Mouse (Mus musculus) hindbrain, embryonic 16.5 days (tissue): Measurements from ENCODE around the gene Map4. TPM values are rescaled to one million over a fixed set of nuclear protein-coding genes. Genes with fewer than 3 reads are reported as not detected.

ENCODE experiments used
- ATAC-seq: fragments of 200-750 bp; cut with Nextera tagmentation; 2 replicates; pipeline ENCODE4 v1.8.0; 2017; ENCODE audit warnings: moderate TSS enrichment, moderate library complexity
- H3K27ac ChIP-seq: fragments of 300-500 bp; sonication (generic); 2 replicates; pipeline ENCODE4 v1.5.1; 2014; ENCODE audit warnings: low read depth, mild to moderate bottlenecking, control low read depth, low read length, moderate library complexity
- H3K27me3 ChIP-seq: fragments of 300-500 bp; sonication (generic); replicated peaks from 2 replicates; pipeline ENCODE4 v1.6.1; 2014; ENCODE audit warnings: low read length; ENCODE audit not compliant: control insufficient read depth, insufficient read depth
- H3K36me3 ChIP-seq: fragments of 300-500 bp; sonication (generic); 2 replicates; pipeline ENCODE4 v1.6.1; 2014; ENCODE audit warnings: mild to moderate bottlenecking, low read length, moderate library complexity, mixed read lengths; ENCODE audit not compliant: control insufficient read depth, insufficient read depth
- H3K4me1 ChIP-seq: fragments of 300-500 bp; sonication (generic); 2 replicates; pipeline ENCODE4 v1.6.1; 2014; ENCODE audit warnings: low read depth, low read length; ENCODE audit not compliant: control insufficient read depth, insufficient read depth
- H3K4me2 ChIP-seq: fragments of 300-500 bp; sonication (generic); 2 replicates; pipeline ENCODE4 v1.6.1; 2014; ENCODE audit warnings: mild to moderate bottlenecking, low read length, control low read depth, moderate library complexity
- H3K4me3 ChIP-seq: fragments of 300-500 bp; sonication (generic); 2 replicates; pipeline ENCODE4 v1.5.1; 2014; ENCODE audit warnings: mild to moderate bottlenecking, low read length, control low read depth, moderate library complexity
- H3K9ac ChIP-seq: fragments of 300-500 bp; sonication (generic); 2 replicates; pipeline ENCODE4 v1.6.1; 2014; ENCODE audit warnings: low read depth, mild to moderate bottlenecking, control low read depth, low read length, moderate library complexity
- H3K9me3 ChIP-seq: fragments of 300-500 bp; sonication (generic); 2 replicates; pipeline ENCODE4 v1.6.1; 2014; ENCODE audit warnings: mild to moderate bottlenecking, low read length, moderate library complexity; ENCODE audit not compliant: control insufficient read depth
- WGBS: fragments of 180-500 bp; shearing (Covaris S2); extraction: QIAGEN DNeasy Blood & Tissue Kit; methylation state at CpG from one replicate; pipeline ENCODE4 v1.1.7; 2014; 5-methylcytosine and 5-hydroxymethylcytosine counted together
- polyA plus RNA-seq: library from polyadenylated mRNA; unstranded; fragments of >200 nt; fragmentation: Nextera tagmentation; extraction: Ambion mirVana; gene quantifications from 2 replicates; pipeline ENCODE4 v1.2.1, GENCODE M21; 2015

Map4 gene
- polyA plus RNA-seq, 1 experiment from 2014 or later, result 206 TPM

GRCm38 (mm10) chr9:109942796-109943195, 11.5 kb downstream of the Map4 start:
- Histone ChIP-seq H3K4me1 (no peaks in the 10 kb centered on the region), H3K27ac (no peak overlapping the region), H3K9ac (no peak overlapping the region), H3K4me3 (no peak overlapping the region), H3K4me2 (no peak overlapping the region), H3K36me3 (no peaks in the 10 kb centered on the region), H3K9me3 (no peaks in the 10 kb centered on the region), H3K27me3 (no peaks in the 10 kb centered on the region)
- 60% methylated on average over 4 of the region's 4 CpGs for WGBS
- ATAC-seq, result no peak

- WGBS, result 81% methylated on average over 2 of the region's 2 CpGs
- H3K36me3 ChIP-seq, result no peaks in the 10 kb centered on the region
- no peaks in the 10 kb centered on the region for H3K9me3 ChIP-seq
- H3K4me3 ChIP-seq, result no peak overlapping the region
- no peaks in the 10 kb centered on the region; the same call in 1 of the 2 replicates for H3K4me1 ChIP-seq
- no peak overlapping the region for H3K9ac ChIP-seq
- ATAC-seq, result no peak
- H3K4me2 ChIP-seq, result no peak overlapping the region
- no peak overlapping the region for H3K27ac ChIP-seq
- no peaks in the 10 kb centered on the region for H3K27me3 ChIP-seq
These were observed 13.5 kb downstream of the Map4 start for GRCm38 (mm10) chr9:109944712-109945111.

- Histone ChIP-seq H3K36me3 (no peaks in the 10 kb centered on the region), H3K9me3 (no peaks in the 10 kb centered on the region), H3K27me3 (no peaks in the 10 kb centered on the region), H3K4me1 (no peaks in the 10 kb centered on the region; the same call in 1 of the 2 replicates), H3K4me2 (no peak overlapping the region), H3K27ac (no peak overlapping the region), H3K4me3 (no peak overlapping the region), H3K9ac (no peak overlapping the region)
- ATAC-seq, result no peak
These were observed 17.3 kb downstream of the Map4 start for GRCm38 (mm10) chr9:109948546-109948945.

GRCm38 (mm10) chr9:109949801-109950200, 18.5 kb downstream of the Map4 start:
- Histone ChIP-seq H3K36me3 (no peaks in the 10 kb centered on the region), H3K27me3 (no peaks in the 10 kb centered on the region), H3K4me3 (no peak overlapping the region), H3K4me1 (no peaks in the 10 kb centered on the region; the same call in 1 of the 2 replicates), H3K27ac (no peak overlapping the region), H3K9me3 (no peaks in the 10 kb centered on the region), H3K4me2 (no peak overlapping the region), H3K9ac (no peak overlapping the region)
- 87% methylated on average over 4 of the region's 4 CpGs for WGBS
- ATAC-seq, result no peak

GRCm38 (mm10) chr9:109953538-109953937, 22.3 kb downstream of the Map4 start:
- H3K9ac ChIP-seq, result no peak overlapping the region
- H3K4me3 ChIP-seq, result no peak overlapping the region
- H3K27me3 ChIP-seq, result no peaks in the 10 kb centered on the region
- H3K4me2 ChIP-seq, result no peak overlapping the region
- ATAC-seq, result no peak
- no peaks in the 10 kb centered on the region; the same call in 1 of the 2 replicates for H3K4me1 ChIP-seq
- no peak overlapping the region for H3K27ac ChIP-seq
- no peaks in the 10 kb centered on the region for H3K9me3 ChIP-seq
- 90% methylated on average over 8 of the region's 8 CpGs for WGBS
- H3K36me3 ChIP-seq, result no peaks in the 10 kb centered on the region

- Histone ChIP-seq H3K27me3 (no peaks in the 10 kb centered on the region), H3K36me3 (no peaks in the 10 kb centered on the region), H3K9ac (no peak overlapping the region), H3K4me1 (no peaks in the 10 kb centered on the region), H3K4me2 (no peak overlapping the region), H3K27ac (no peak overlapping the region), H3K4me3 (no peak overlapping the region), H3K9me3 (no peaks in the 10 kb centered on the region)
- ATAC-seq, result no peak
These were observed 23.4 kb downstream of the Map4 start for GRCm38 (mm10) chr9:109954631-109955030.

- Histone ChIP-seq H3K4me2 (no peak overlapping the region), H3K9ac (no peak overlapping the region), H3K4me3 (no peak overlapping the region), H3K4me1 (no peaks in the 10 kb centered on the region), H3K36me3 (no peaks in the 10 kb centered on the region), H3K27ac (no peak overlapping the region), H3K9me3 (no peaks in the 10 kb centered on the region), H3K27me3 (no peaks in the 10 kb centered on the region)
- WGBS, result 54% methylated on average over 5 of the region's 5 CpGs
- ATAC-seq, result no peak
These were observed 28.3 kb downstream of the Map4 start for GRCm38 (mm10) chr9:109959456-109960150.

GRCm38 (mm10) chr9:109960593-109960992, 29.3 kb downstream of the Map4 start:
- WGBS, result 94% methylated on average over 4 of the region's 4 CpGs
- Histone ChIP-seq H3K4me2 (no peak overlapping the region), H3K27ac (no peak overlapping the region), H3K9me3 (no peaks in the 10 kb centered on the region), H3K27me3 (no peaks in the 10 kb centered on the region), H3K4me3 (no peak overlapping the region), H3K36me3 (no peaks in the 10 kb centered on the region), H3K9ac (no peak overlapping the region), H3K4me1 (no peaks in the 10 kb centered on the region)
- ATAC-seq, result no peak

- no peak for ATAC-seq
- H3K4me3 ChIP-seq, result no peak overlapping the region
These were observed 33.5 kb downstream of the Map4 start for GRCm38 (mm10) chr9:109964761-109965160.

More at GRCm38 (mm10) chr9:109964761-109965160, 33.5 kb downstream of the Map4 start:
- H3K9ac ChIP-seq, result no peak overlapping the region
- H3K4me1 ChIP-seq, result no peaks in the 10 kb centered on the region
- H3K4me2 ChIP-seq, result no peak overlapping the region
- no peaks in the 10 kb centered on the region for H3K36me3 ChIP-seq
- H3K9me3 ChIP-seq, result no peaks in the 10 kb centered on the region
- H3K27me3 ChIP-seq, result no peaks in the 10 kb centered on the region
- H3K27ac ChIP-seq, result no peak overlapping the region
